Mouse (Mus musculus): Measurements from ENCODE around the gene Gm34653. TPM values are rescaled to one million over a fixed set of nuclear protein-coding genes. Genes with fewer than 3 reads are reported as not detected.
A peak's percentile ranks its signal among the peaks of the same experiment; 100 is the strongest.

Gene Gm34653
- polyA plus RNA-seq, 1 experiment: not detected

DNA sequence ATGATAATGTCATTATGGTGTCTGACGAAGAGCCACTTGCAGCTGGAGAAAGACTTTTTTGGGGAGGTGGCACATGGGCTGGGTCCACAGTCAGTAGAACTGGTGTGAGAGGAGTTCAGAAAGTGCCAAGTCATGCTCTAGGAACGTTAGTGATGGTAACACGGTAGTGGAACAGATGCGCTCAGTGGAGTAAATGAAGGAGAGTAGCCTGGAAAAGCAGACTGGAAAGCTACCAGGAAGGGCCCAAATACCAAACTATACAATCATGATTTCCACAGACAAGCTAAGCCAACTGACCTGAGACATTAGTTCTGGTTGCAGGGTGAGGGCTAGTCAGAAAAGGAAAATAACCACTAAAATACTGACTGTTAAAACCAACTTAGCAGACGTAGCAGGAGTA is 36.9 kb downstream of the Gm34653 start:
- Histone ChIP-seq H3K36me3 (ENCODE audit: control insufficient read depth, insufficient read depth, low read length) (peaks cover 9% of the 10 kb centered on the region), H3K27ac (ENCODE audit: insufficient read depth, low read length) (no peak overlapping the region), H3K27me3 (ENCODE audit: control insufficient read depth, insufficient read depth, low read length) (no peaks in the 10 kb centered on the region), H3K4me3 (ENCODE audit: extremely low read depth, insufficient read depth, insufficient read length) (no peak overlapping the region; the same call in 1 of the 2 replicates), H3K4me1 (ENCODE audit: control insufficient read depth, insufficient read depth, insufficient read length) (no peaks in the 10 kb centered on the region; the same call in 1 of the 2 replicates)
- TF ChIP-seq CTCF (IDR thresholded peaks at IDR 0.05; ENCODE audit: extremely low read depth, insufficient read depth, insufficient read length, insufficient replicate concordance) (no peak), POLR2A (IDR thresholded peaks at IDR 0.05; ENCODE audit: low read depth, low read length) (no peak)
- no peak for DNase-seq (ENCODE audit: low read depth in 1 of 2, low spot score in 2 of 2)
- WGBS: 20% methylated on average over 5 of the region's 5 CpGs

DNA sequence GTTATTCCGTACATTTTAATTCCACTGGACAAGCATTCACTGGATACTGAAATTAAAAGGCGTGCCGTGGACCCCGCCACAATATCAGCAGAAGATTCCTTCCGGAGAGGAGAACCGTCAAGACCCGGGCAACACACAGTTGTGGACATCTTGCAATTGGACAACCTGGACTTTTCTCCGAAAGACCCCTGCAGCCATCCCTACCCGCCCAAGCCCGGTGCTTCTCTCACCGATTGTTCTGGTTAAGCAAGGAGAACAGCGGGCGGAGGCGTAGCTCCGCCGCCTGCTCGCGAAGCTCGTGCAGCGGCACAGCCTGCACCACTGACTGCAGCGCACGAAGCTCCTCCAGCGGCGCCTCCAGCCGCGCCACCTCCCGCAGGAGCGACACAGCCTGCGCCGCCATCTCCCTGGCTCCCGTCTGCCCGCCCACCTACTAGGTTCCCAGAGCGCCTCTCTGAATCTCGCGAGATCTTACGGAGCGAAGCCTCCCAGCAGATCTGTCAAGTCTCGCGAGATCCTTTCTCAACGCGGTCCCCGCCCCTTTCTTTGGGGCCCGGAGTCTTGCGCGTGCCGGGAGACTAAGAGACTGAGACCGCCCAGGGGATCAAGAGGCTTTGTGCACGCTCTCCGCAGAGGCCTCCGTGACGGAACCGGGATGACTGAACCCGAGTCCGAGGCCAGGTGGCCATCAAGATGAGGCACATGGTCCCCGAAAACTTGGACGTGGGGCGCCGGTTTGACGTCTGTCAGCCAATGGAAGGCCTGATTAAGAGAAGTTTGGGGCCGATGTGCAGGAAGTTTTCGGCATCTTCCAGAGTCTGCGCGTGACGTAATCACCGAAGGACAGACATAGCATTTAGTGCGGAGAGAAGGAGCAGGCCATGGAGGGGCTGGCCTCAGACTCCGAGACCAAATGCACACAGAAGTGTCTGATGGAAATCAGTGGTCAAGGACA is 38.0 kb downstream of the Gm34653 start:
- TF ChIP-seq POLR2A (IDR thresholded peaks at IDR 0.05; ENCODE audit: low read depth, low read length) (peak; percentile 65), CTCF (IDR thresholded peaks at IDR 0.05; ENCODE audit: extremely low read depth, insufficient read depth, insufficient read length, insufficient replicate concordance) (no peak)
- Histone ChIP-seq H3K4me3 (ENCODE audit: extremely low read depth, insufficient read depth, insufficient read length) (peak overlapping the region; percentile 64), H3K27ac (ENCODE audit: insufficient read depth, low read length) (peak overlapping the region; percentile 91), H3K36me3 (ENCODE audit: control insufficient read depth, insufficient read depth, low read length) (peaks cover under 1% of the 10 kb centered on the region; the same call in 1 of the 2 replicates), H3K4me1 (ENCODE audit: control insufficient read depth, insufficient read depth, insufficient read length) (no peaks in the 10 kb centered on the region; the same call in 1 of the 2 replicates), H3K27me3 (ENCODE audit: control insufficient read depth, insufficient read depth, low read length) (no peaks in the 10 kb centered on the region)
- peak; percentile 89 to 98 for DNase-seq (ENCODE audit: low read depth in 1 of 2, low spot score in 2 of 2)
- WGBS: under 1% methylated on average over 67 of the region's 67 CpGs

DNA sequence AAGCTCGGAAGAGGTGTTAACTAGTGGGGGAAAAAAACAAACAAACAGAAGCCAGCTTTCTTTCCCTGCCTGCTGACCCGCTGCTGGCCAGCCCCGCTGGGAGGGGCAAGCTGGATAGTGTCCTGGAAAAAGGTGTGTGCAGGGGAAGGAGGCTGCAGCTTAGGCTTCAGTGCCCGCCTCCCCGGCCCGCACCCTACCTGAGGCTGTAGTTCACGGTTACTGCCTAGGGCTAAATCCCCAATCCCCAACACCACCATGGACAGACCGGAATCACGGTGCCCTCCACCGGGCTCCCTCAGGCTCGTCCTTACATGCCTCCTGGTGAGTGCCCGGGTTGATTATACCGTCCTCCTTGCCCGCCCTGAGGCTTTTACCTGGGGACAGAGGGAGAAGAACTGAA is 41.5 kb downstream of the Gm34653 start, which contains the start of gene Cutal:
TSS of gene Cutal (plus strand) at position 126 of the 400 bp plus-strand sequence.
- Histone ChIP-seq H3K4me3 (ENCODE audit: extremely low read depth, insufficient read depth, insufficient read length) (no peak within 1 kb of the TSS), H3K27me3 (ENCODE audit: control insufficient read depth, insufficient read depth, low read length) (peaks cover 2% of the 10 kb centered on the region; the same call in 1 of the 2 replicates), H3K4me1 (ENCODE audit: control insufficient read depth, insufficient read depth, insufficient read length) (no peaks in the 10 kb centered on the region; the same call in 1 of the 2 replicates), H3K27ac (ENCODE audit: insufficient read depth, low read length) (no peak within 1 kb of the TSS), H3K36me3 (ENCODE audit: control insufficient read depth, insufficient read depth, low read length) (no peaks in the 10 kb centered on the region)
- WGBS: 43% methylated on average over 14 of the region's 14 CpGs
- TF ChIP-seq POLR2A (IDR thresholded peaks at IDR 0.05; ENCODE audit: low read depth, low read length) (no peak), CTCF (IDR thresholded peaks at IDR 0.05; ENCODE audit: extremely low read depth, insufficient read depth, insufficient read length, insufficient replicate concordance) (no peak)
- DNase-seq (ENCODE audit: low read depth in 1 of 2, low spot score in 2 of 2): no peak

DNA sequence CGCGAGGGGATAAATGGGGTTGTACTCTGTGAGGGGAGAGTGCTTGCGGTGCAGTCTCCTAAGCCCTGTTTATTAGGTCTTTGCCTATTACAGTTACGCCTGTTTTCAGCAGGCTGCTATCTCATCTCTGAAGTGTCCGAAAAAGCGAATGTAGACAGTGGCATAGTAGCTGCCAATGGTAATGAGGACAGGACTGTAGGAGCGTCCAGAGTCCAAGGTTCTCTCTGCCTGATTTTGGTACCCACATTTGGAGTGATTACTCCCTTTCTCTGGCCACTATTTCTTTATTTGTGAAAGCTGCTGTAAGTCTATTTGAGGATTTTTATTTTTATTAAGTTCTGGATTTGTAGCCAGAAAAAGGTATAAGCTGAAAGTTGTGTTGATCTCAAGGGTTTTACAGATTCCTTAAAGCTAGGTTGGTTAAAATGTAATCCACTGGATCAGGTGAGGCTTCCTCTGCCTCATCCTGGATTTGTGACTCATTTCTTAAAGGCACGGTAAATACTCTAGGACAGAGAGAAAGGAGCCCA is 42.1 kb downstream of the Gm34653 start, which contains the start of gene Psmd5:
TSS of gene Psmd5 (minus strand) at position 153 of the 530 bp plus-strand sequence.
- no peak for TF ChIP-seq CTCF (IDR thresholded peaks at IDR 0.05; ENCODE audit: extremely low read depth, insufficient read depth, insufficient read length, insufficient replicate concordance)
- no peak for TF ChIP-seq POLR2A (IDR thresholded peaks at IDR 0.05; ENCODE audit: low read depth, low read length)
- DNase-seq (ENCODE audit: low read depth in 1 of 2, low spot score in 2 of 2): no peak
- 52% methylated on average over 8 of the region's 8 CpGs for WGBS

DNA sequence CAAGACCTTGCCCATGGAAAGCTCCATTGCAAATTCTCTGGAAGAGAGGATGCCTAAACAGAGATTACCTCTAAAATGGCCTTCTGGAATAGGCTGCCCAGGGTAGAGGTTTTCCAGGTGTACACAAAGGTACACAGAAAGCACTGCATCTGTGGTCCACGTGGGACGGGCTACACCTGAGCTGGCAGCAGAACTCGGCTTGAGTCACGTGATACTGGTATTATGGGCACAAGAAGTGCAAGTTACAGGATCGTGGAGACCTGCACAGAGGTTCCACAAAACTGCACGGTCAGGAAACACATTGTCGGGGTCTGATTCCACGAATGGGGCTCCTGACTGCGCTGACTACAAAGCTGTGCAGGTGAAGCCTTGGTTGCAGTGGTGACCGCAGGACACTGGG is 47.2 kb downstream of the Gm34653 start:
- 80% methylated on average over 10 of the region's 10 CpGs for WGBS
- peaks cover 2% of the 10 kb centered on the region; the same call in 1 of the 2 replicates for H3K27me3 ChIP-seq (ENCODE audit: control insufficient read depth, insufficient read depth, low read length)
- TF ChIP-seq POLR2A (IDR thresholded peaks at IDR 0.05; ENCODE audit: low read depth, low read length): no peak
- no peak for TF ChIP-seq CTCF (IDR thresholded peaks at IDR 0.05; ENCODE audit: extremely low read depth, insufficient read depth, insufficient read length, insufficient replicate concordance)

More for the DNA sequence above, 42.1 kb downstream of the Gm34653 start, which contains the start of gene Psmd5:
- no peak within 1 kb of the TSS for H3K27ac ChIP-seq (ENCODE audit: insufficient read depth, low read length)
- peaks cover 2% of the 10 kb centered on the region; the same call in 1 of the 2 replicates for H3K27me3 ChIP-seq (ENCODE audit: control insufficient read depth, insufficient read depth, low read length)
- no peaks in the 10 kb centered on the region for H3K36me3 ChIP-seq (ENCODE audit: control insufficient read depth, insufficient read depth, low read length)
- H3K4me3 ChIP-seq (ENCODE audit: extremely low read depth, insufficient read depth, insufficient read length): no peak within 1 kb of the TSS
- no peaks in the 10 kb centered on the region; the same call in 1 of the 2 replicates for H3K4me1 ChIP-seq (ENCODE audit: control insufficient read depth, insufficient read depth, insufficient read length)

DNA sequence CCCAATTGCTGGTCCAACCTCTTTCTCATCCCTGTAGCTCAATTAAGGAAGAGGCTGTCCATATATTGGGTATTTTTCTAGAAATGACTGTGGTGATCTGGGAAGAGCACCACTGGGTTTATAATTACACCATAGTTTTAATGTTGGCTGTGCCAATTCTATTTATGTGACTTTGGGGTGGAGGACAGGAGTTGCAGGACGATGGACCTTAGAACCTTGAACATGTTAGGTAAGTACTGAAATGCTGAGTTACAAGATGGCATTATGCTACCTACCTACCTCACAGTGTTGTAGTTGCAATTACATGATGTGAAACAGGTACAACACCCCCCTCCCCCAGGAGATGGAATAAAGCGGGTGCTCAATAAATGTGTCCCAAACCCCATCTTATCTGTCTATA is 50.0 kb downstream of the Gm34653 start:
- H3K4me3 ChIP-seq (ENCODE audit: extremely low read depth, insufficient read depth, insufficient read length): no peak overlapping the region
- TF ChIP-seq CTCF (IDR thresholded peaks at IDR 0.05; ENCODE audit: extremely low read depth, insufficient read depth, insufficient read length, insufficient replicate concordance): no peak
- TF ChIP-seq POLR2A (IDR thresholded peaks at IDR 0.05; ENCODE audit: low read depth, low read length): no peak
- H3K36me3 ChIP-seq (ENCODE audit: control insufficient read depth, insufficient read depth, low read length): no peaks in the 10 kb centered on the region
- no peak overlapping the region for H3K27ac ChIP-seq (ENCODE audit: insufficient read depth, low read length)
- DNase-seq (ENCODE audit: low read depth in 1 of 2, low spot score in 2 of 2): no peak
- H3K27me3 ChIP-seq (ENCODE audit: control insufficient read depth, insufficient read depth, low read length): no peaks in the 10 kb centered on the region
- no peaks in the 10 kb centered on the region for H3K4me1 ChIP-seq (ENCODE audit: control insufficient read depth, insufficient read depth, insufficient read length)
- WGBS: 90% methylated on average over 2 of the region's 2 CpGs

More for the DNA sequence above, 47.2 kb downstream of the Gm34653 start:
- Histone ChIP-seq H3K36me3 (ENCODE audit: control insufficient read depth, insufficient read depth, low read length) (no peaks in the 10 kb centered on the region), H3K4me3 (ENCODE audit: extremely low read depth, insufficient read depth, insufficient read length) (no peak overlapping the region), H3K27ac (ENCODE audit: insufficient read depth, low read length) (no peak overlapping the region), H3K4me1 (ENCODE audit: control insufficient read depth, insufficient read depth, insufficient read length) (no peaks in the 10 kb centered on the region)
- no peak for DNase-seq (ENCODE audit: low read depth in 1 of 2, low spot score in 2 of 2)

Data from spleen, adult 2 months (tissue).